Mouse (Mus musculus) liver, embryonic 16.5 days (tissue): ENCODE measurements around the gene Abhd14a. TPM values are rescaled to one million over a fixed set of nuclear protein-coding genes. Genes with fewer than 3 reads are reported as not detected.

Experiments
- ATAC-seq: fragments of 200-750 bp; cut with Nextera tagmentation; 2 replicates; pipeline ENCODE4 v1.8.0; 2017; ENCODE audit warnings: low read depth, mild to moderate bottlenecking, moderate number of reproducible peaks, moderate library complexity
- H3K27ac ChIP-seq: fragments of 300-500 bp; sonication (generic); 2 replicates; pipeline ENCODE4 v1.5.1; 2014; ENCODE audit warnings: mild to moderate bottlenecking, low read length
- H3K27me3 ChIP-seq: fragments of 300-500 bp; sonication (generic); 2 replicates; pipeline ENCODE4 v1.6.1; 2014; ENCODE audit warnings: low read depth, low read length, mixed read lengths; ENCODE audit not compliant: control insufficient read depth, insufficient read depth
- H3K36me3 ChIP-seq: fragments of 300-500 bp; sonication (generic); 2 replicates; pipeline ENCODE4 v1.6.1; 2014; ENCODE audit warnings: mild to moderate bottlenecking; ENCODE audit not compliant: control insufficient read depth, insufficient read depth
- H3K4me1 ChIP-seq: fragments of 300-500 bp; sonication (generic); 2 replicates; pipeline ENCODE4 v1.6.1; 2014; ENCODE audit warnings: low read depth, low read length, mixed read lengths; ENCODE audit not compliant: control insufficient read depth
- H3K4me2 ChIP-seq: fragments of 300-500 bp; sonication (generic); 2 replicates; pipeline ENCODE4 v1.6.1; 2014; ENCODE audit warnings: low read depth, low read length, mixed read lengths
- H3K4me3 ChIP-seq: fragments of 300-500 bp; sonication (generic); 2 replicates; pipeline ENCODE4 v1.5.1; 2014; ENCODE audit warnings: low read depth, mild to moderate bottlenecking, low read length
- H3K9ac ChIP-seq: fragments of 300-500 bp; sonication (generic); 2 replicates; pipeline ENCODE4 v1.6.1; 2014; ENCODE audit warnings: low read depth, low read length
- H3K9me3 ChIP-seq: fragments of 300-500 bp; sonication (generic); replicated peaks from 2 replicates; pipeline ENCODE4 v1.6.1; 2016; ENCODE audit warnings: low read length; ENCODE audit not compliant: control insufficient read depth
- WGBS: fragments of 180-500 bp; shearing (Covaris S2); extraction: QIAGEN DNeasy Blood & Tissue Kit; methylation state at CpG from one replicate; pipeline ENCODE4 v1.1.7; 2014; ENCODE audit not compliant: insufficient replicate concordance; 5-methylcytosine and 5-hydroxymethylcytosine counted together
- polyA plus RNA-seq: library from polyadenylated mRNA; unstranded; fragments of >200 nt; fragmentation: Nextera tagmentation; extraction: Ambion mirVana; gene quantifications from 2 replicates; pipeline ENCODE4 v1.2.1, GENCODE M21; 2015

Abhd14a gene
- polyA plus RNA-seq, 1 experiment from 2014 or later = 18.8 TPM

DNA sequence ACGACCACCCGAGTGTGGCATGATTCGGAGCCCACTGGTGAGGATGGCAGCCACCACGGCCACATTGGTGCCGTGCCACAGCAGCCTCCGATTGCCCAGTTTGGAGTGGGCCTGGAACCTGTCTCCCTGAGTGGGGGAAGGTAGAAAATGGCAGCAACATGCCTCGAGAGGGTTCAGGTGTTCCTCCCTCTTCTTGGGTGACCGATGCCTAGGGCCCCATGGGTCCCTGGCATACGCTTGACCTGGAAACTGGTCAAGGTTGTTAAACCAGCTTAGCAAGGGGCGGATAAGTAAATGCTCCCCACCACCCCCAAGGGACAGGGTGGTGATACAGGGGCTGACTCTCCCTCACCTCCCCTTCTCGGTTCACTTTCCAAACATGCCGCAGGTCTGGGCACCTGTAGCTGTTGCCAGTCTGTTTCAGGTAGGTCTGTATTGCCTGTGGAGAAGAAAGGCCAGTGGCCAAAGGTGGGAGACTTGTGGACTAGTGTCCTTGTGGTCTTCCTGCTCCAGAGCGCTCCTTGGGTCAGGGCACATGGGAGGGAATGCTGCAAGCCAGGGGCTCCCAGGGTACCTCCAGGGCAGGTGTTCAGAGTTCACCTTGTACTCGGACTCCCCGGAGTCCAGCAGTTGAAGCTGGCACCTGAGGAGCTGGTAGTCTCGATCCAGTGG, 25.7 kb upstream of the Abhd14a start:
- H3K27me3 ChIP-seq = no peaks in the 10 kb centered on the region
- no peak overlapping the region for H3K27ac ChIP-seq
- WGBS = 72% methylated on average over 16 of the region's 16 CpGs
- peaks cover 27% of the 10 kb centered on the region for H3K4me1 ChIP-seq
- no peaks in the 10 kb centered on the region for H3K9me3 ChIP-seq
- ATAC-seq = no peak
- H3K4me2 ChIP-seq = no peak overlapping the region
- no peaks in the 10 kb centered on the region for H3K36me3 ChIP-seq
- H3K4me3 ChIP-seq = no peak overlapping the region
- no peak overlapping the region for H3K9ac ChIP-seq

DNA sequence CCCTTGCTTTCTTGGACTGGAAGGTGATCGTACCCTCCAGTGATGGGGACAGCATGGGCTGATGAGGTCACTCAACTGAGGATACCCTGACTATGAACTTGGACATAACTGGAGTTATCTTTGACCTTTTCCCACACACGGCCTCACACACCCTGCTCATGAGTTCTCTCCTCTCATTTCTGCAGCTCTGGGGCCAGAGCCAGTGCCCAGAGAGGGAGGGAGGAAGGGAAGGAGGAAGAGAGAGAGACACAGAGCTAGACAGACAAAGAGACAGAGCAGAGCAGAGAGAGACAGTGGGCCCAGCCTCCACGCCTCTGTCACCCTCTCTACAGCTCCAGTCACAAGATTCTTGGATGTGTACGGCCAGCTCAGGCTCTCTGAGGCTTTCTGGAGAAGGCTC, 24.8 kb upstream of the Abhd14a start:
- Histone ChIP-seq H3K27me3 (no peaks in the 10 kb centered on the region), H3K4me2 (no peak overlapping the region), H3K36me3 (no peaks in the 10 kb centered on the region), H3K9me3 (no peaks in the 10 kb centered on the region), H3K9ac (no peak overlapping the region), H3K4me3 (no peak overlapping the region), H3K4me1 (peaks cover 18% of the 10 kb centered on the region), H3K27ac (no peak overlapping the region)
- ATAC-seq = no peak
- WGBS = 53% methylated on average over 4 of the region's 4 CpGs

DNA sequence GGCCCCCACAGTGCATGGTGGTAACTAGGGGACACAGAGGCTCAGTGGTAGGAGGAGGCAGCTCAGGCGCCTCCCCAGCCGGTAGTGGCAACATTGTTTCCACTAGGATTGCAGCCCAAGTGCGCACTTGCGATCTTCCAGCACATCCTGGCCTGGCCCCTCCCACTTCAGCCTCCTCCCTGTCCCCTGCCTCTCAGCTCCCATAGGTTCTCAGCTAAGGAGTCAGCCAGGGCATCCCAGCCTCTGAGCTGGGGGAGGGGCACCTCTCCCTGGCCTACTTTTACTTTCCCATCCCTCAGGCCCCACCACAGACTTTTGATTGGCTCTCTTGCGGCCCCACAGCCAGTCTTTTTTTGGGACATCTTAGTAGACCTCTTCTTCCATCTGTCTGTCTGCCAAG, 24.4 kb upstream of the Abhd14a start:
- Histone ChIP-seq H3K27me3 (no peaks in the 10 kb centered on the region), H3K4me2 (no peak overlapping the region), H3K9me3 (no peaks in the 10 kb centered on the region), H3K4me3 (no peak overlapping the region), H3K9ac (no peak overlapping the region), H3K4me1 (peaks cover 16% of the 10 kb centered on the region), H3K36me3 (no peaks in the 10 kb centered on the region), H3K27ac (no peak overlapping the region)
- WGBS = 66% methylated on average over 5 of the region's 5 CpGs
- ATAC-seq = no peak

DNA sequence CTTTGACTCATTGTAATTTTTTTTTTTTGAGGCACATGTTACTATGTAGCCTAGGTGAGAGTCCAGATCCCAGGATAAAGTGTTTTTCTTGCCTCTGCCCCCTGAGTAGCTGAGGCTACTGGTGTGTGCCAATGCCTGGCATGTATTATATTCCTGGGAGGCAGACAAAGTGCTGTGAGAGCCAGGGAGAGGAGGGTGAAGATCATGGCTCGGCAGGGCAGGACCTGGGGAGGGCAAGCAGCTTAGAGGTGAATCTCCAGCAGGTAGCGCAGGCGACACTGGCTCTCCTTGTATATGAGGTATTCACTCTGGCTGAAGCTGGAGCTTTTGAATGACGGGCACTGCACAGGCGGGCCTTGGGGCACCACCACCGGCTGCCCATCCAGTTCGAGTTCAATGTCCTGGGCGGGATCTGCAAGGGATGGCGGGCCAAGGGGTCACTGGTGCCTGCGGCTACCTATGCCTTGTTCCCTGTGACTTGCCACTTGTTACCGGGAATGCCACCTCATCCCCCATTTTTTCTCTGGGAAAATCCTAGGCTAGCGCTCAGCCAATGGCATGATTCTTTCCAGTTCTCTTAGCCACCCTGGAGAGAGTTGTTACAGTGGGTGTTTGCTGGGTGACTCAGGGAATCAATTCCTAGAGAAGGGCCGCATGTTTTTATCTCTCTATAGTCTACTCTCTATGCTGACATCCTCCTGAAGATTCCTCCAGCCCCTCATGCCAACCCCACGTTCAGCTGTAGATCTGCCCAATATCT, 23.7 kb upstream of the Abhd14a start:
- no peaks in the 10 kb centered on the region for H3K9me3 ChIP-seq
- H3K27ac ChIP-seq = no peak overlapping the region
- no peak overlapping the region for H3K4me3 ChIP-seq
- 62% methylated on average over 14 of the region's 14 CpGs for WGBS
- ATAC-seq = no peak
- H3K36me3 ChIP-seq = no peaks in the 10 kb centered on the region
- H3K4me2 ChIP-seq = no peak overlapping the region
- no peak overlapping the region for H3K9ac ChIP-seq
- H3K4me1 ChIP-seq = peaks cover 10% of the 10 kb centered on the region
- peaks cover 2% of the 10 kb centered on the region; the same call in 1 of the 2 replicates for H3K27me3 ChIP-seq

DNA sequence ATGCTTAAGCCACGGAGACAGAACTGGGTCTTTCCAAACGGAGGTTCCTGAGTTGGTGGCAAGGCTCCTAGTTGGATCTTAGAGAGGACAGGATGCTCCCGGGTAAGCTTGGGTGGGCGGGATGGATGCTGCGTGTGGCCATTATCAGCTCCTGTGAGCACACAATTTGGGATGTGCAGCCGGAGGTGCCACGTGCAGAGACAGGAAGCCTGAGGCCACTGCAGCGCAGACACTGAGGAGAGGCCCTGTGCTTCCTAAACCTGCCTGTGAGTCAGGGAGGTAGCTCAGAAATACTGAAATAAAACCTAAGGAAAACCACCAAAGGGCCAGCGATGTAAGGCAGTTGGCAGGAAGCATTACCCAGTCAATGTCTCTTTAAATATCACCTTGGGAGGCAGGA, 22.3 kb upstream of the Abhd14a start:
- Histone ChIP-seq H3K27ac (no peak overlapping the region), H3K9me3 (no peaks in the 10 kb centered on the region), H3K4me2 (no peak overlapping the region), H3K9ac (no peak overlapping the region), H3K4me1 (peaks cover 3% of the 10 kb centered on the region), H3K36me3 (no peaks in the 10 kb centered on the region), H3K4me3 (no peak overlapping the region), H3K27me3 (peaks cover 15% of the 10 kb centered on the region)
- ATAC-seq = no peak
- 35% methylated on average over 9 of the region's 9 CpGs for WGBS

DNA sequence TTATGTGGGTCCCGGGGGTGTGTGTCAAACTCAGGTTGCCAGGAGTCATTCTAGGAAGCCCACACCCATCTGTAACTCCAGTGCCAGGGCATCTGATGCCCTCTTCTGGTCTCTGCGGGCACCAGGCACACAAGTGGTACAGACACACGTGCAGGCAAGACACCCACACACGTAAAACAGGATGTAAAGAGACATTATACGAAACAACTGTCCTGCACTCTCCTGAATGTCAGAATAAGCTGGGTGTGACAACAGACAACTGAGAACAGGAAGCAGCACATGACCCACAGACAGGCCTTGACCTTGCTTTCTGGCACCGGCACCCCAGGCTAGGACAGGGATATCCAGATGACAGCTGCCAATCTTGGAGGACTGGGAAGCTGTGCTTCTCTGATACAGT, 21.8 kb upstream of the Abhd14a start:
- no peaks in the 10 kb centered on the region for H3K36me3 ChIP-seq
- H3K27me3 ChIP-seq = peaks cover 19% of the 10 kb centered on the region
- no peaks in the 10 kb centered on the region; the same call in none of the 2 replicates for H3K4me1 ChIP-seq
- no peaks in the 10 kb centered on the region for H3K9me3 ChIP-seq
- H3K27ac ChIP-seq = no peak overlapping the region
- ATAC-seq = no peak
- H3K4me2 ChIP-seq = no peak overlapping the region
- WGBS = 22% methylated on average over 6 of the region's 6 CpGs
- H3K4me3 ChIP-seq = no peak overlapping the region
- no peak overlapping the region for H3K9ac ChIP-seq

DNA sequence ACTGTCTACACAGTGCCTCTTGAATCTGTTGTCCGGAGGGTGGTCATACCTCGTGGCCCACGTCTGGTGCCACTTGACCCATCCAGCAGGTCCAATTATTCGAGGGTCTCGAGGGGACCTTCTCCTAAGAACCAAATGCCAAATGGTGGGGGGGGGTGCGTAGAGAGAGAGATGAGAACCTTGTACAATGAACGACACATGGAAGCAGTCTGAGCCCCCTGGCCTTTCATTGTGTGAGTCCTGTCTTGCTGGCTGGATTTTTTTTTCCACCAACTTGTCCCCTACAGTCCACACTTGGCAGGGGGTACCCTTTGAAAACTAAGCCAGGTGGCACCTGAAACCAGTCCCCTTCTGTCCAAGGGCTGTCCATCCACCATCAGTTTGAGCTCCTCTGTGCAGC, 20.3 kb upstream of the Abhd14a start:
- H3K9ac ChIP-seq = no peak overlapping the region
- peaks cover 31% of the 10 kb centered on the region for H3K27me3 ChIP-seq
- H3K4me1 ChIP-seq = no peaks in the 10 kb centered on the region; the same call in none of the 2 replicates
- H3K36me3 ChIP-seq = no peaks in the 10 kb centered on the region
- H3K4me2 ChIP-seq = no peak overlapping the region
- H3K9me3 ChIP-seq = no peaks in the 10 kb centered on the region
- WGBS = 61% methylated on average over 7 of the region's 7 CpGs
- no peak overlapping the region for H3K27ac ChIP-seq
- no peak for ATAC-seq
- no peak overlapping the region for H3K4me3 ChIP-seq

DNA sequence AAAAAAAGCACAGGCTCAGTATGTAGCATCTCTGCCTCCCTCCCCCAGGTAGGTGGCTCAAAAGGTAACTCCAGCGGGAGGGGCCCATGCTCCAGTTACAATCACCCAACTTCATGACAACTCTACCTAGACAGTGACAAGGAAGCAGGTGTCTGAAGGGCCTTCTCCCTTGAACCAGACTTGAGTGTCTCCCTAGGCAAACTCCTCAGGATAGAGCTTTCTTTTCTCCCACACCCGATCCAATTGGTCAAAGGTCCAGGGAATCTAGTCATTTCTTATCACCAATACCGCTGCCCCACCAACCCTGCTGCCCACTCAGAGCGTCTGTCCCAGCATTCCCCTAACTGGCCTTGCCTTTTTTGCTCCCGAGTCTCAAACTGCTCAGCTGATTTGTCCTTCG, 19.2 kb upstream of the Abhd14a start:
- ATAC-seq = no peak
- Histone ChIP-seq H3K27ac (no peak overlapping the region), H3K9ac (no peak overlapping the region), H3K4me2 (no peak overlapping the region), H3K4me1 (no peaks in the 10 kb centered on the region; the same call in none of the 2 replicates), H3K27me3 (peaks cover 31% of the 10 kb centered on the region), H3K9me3 (no peaks in the 10 kb centered on the region), H3K36me3 (no peaks in the 10 kb centered on the region), H3K4me3 (no peak overlapping the region)
- WGBS = 68% methylated on average over 6 of the region's 6 CpGs

DNA sequence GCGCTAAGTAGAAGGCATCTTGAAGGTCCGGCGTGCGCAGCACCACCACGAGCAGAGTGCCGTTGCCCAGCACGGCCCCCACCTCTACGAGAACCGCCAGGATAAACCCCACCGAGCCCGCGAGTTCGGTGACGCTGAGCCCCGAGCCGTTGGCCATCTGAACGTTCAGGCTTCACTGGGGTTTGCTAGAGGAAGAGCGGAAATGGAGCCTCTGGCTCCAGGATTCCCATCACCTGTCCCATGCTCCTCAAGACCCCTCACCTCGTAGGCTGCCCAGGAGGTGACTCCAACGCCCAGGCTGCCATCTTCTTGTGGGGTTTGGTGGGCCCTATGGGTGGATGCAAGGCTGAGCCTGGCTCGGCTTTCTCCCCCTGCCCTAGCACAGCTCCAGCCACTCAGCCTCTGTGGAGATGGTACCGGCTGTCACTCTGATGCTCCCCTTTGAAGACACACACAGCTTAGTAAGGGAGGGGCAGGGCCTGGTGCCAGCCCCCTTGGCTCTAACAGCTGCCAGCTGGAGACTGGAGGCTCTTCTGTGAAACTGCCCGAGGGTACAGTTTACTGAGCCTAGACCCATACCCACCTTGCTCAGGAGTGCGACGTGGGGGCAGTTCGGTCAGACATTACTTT, 18.2 kb upstream of the Abhd14a start, which contains the start of gene Gpr62:
Gene Gpr62 (minus strand): TSS at position 368 of the 630 bp plus-strand sequence.
- Histone ChIP-seq H3K4me2 (peak within 1 kb of the TSS; percentile 71), H3K4me3 (peak within 1 kb of the TSS; percentile 53), H3K9ac (no peak within 1 kb of the TSS; the same call in 1 of the 2 replicates), H3K27me3 (peaks cover 31% of the 10 kb centered on the region), H3K36me3 (no peaks in the 10 kb centered on the region), H3K9me3 (no peaks in the 10 kb centered on the region), H3K4me1 (no peaks in the 10 kb centered on the region; the same call in none of the 2 replicates), H3K27ac (no peak within 1 kb of the TSS)
- 28% methylated on average over 26 of the region's 26 CpGs for WGBS
- no peak for ATAC-seq
